Mouse (Mus musculus) intestine, postnatal 0 days (tissue): ENCODE results near the gene Uqcr11. TPM values are rescaled to one million over a fixed set of nuclear protein-coding genes. Genes with fewer than 3 reads are reported as not detected.

Experiments used
- ATAC-seq: fragments of 200-750 bp; cut with Nextera tagmentation; 2 replicates; pipeline ENCODE4 v1.8.0; 2017; ENCODE audit warnings: mild to moderate bottlenecking, moderate TSS enrichment, moderate library complexity
- H3K27ac ChIP-seq: fragments of 300-500 bp; sonication (generic); 2 replicates; pipeline ENCODE4 v1.5.1; 2014; ENCODE audit warnings: mild to moderate bottlenecking, low read depth, low read length, moderate library complexity
- H3K27me3 ChIP-seq: fragments of 300-500 bp; sonication (generic); replicated peaks from 2 replicates; pipeline ENCODE4 v1.6.1; 2014; ENCODE audit warnings: low read length, mixed read lengths; ENCODE audit not compliant: control insufficient read depth, insufficient read depth
- H3K36me3 ChIP-seq: fragments of 300-500 bp; sonication (generic); 2 replicates; pipeline ENCODE4 v1.6.1; 2014; ENCODE audit warnings: mild to moderate bottlenecking, moderate library complexity; ENCODE audit not compliant: control insufficient read depth, insufficient read depth
- H3K4me1 ChIP-seq: fragments of 300-500 bp; sonication (generic); replicated peaks from 2 replicates; pipeline ENCODE4 v1.6.1; 2014; ENCODE audit warnings: antibody characterized with exemption, low read length, mixed read lengths; ENCODE audit not compliant: control insufficient read depth, insufficient read depth
- H3K4me2 ChIP-seq: fragments of 300-500 bp; sonication (generic); replicated peaks from 2 replicates; pipeline ENCODE4 v1.6.1; 2014; ENCODE audit warnings: low read depth, mild to moderate bottlenecking, moderate library complexity
- H3K4me3 ChIP-seq: fragments of 300-500 bp; sonication (generic); 2 replicates; pipeline ENCODE4 v1.5.1; 2014; ENCODE audit warnings: low read depth, low read length
- H3K9ac ChIP-seq: fragments of 300-500 bp; sonication (generic); 2 replicates; pipeline ENCODE4 v1.6.1; 2014; ENCODE audit warnings: mild to moderate bottlenecking, low read depth, low read length
- H3K9me3 ChIP-seq: fragments of 300-500 bp; sonication (generic); 2 replicates; pipeline ENCODE4 v1.6.1; 2016; ENCODE audit warnings: mixed run types; ENCODE audit not compliant: control insufficient read depth
- CTCF ChIP-seq: sonication (generic); IDR thresholded peaks from 2 replicates; pipeline ENCODE4 v1.5.1; 2016; ENCODE audit warnings: low read depth, mild to moderate bottlenecking, control low read depth, antibody characterized with exemption, moderate library complexity
- WGBS: fragments of 180-500 bp; shearing (Covaris S2); extraction: QIAGEN DNeasy Blood & Tissue Kit; methylation state at CpG from one replicate; pipeline ENCODE4 v1.1.7; 2014; 5-methylcytosine and 5-hydroxymethylcytosine counted together
- polyA plus RNA-seq: library from polyadenylated mRNA; unstranded; fragments of >200 nt; fragmentation: Nextera tagmentation; extraction: Ambion mirVana; gene quantifications from 2 replicates; pipeline ENCODE4 v1.2.1, GENCODE M21; 2015

Gene Uqcr11
- polyA plus RNA-seq, 1 experiment from 2014 or later, result 1,082 TPM

DNA sequence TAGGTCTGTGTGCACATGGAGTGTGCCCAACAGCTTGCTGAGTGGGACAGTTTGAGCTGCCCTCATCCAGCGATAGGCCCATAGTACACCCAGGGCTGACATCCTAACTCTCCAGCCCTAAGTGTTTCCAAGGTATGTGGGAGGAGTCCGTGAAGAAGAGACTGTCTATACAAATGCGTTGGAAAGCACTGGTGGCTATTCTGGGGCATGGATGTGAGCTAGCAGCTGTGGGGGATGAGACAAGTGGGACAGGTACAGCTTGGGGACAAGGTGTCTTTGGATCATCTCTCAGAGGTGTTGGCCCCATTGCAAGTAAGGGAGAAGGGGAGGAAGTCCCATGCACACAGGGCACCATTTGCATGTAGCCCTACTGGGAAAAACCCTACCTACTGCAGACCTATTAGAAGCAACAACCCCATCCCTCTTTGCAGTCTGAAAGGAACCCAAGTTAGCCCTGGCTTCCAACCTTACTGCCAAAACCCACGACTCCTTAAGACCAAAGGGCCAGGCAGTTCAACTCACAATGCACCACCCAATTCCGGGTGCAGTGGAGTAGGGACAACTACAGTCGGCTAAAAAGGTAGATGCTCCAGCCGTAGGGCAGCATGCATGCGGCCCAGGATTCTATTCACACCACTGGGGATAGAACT lies 9.0 kb downstream of the Uqcr11 start:
- Histone ChIP-seq H3K27ac (no peak overlapping the region), H3K4me3 (peak overlapping the region; percentile 76; the same call in 1 of the 2 replicates), H3K9ac (no peak overlapping the region), H3K4me1 (peaks cover 6% of the 10 kb centered on the region), H3K4me2 (peak overlapping the region; percentile 82), H3K27me3 (no peaks in the 10 kb centered on the region), H3K36me3 (peaks cover 43% of the 10 kb centered on the region), H3K9me3 (no peaks in the 10 kb centered on the region)
- no peak for TF ChIP-seq CTCF
- no peak for ATAC-seq
- WGBS, result 29% methylated on average over 8 of the region's 8 CpGs

DNA sequence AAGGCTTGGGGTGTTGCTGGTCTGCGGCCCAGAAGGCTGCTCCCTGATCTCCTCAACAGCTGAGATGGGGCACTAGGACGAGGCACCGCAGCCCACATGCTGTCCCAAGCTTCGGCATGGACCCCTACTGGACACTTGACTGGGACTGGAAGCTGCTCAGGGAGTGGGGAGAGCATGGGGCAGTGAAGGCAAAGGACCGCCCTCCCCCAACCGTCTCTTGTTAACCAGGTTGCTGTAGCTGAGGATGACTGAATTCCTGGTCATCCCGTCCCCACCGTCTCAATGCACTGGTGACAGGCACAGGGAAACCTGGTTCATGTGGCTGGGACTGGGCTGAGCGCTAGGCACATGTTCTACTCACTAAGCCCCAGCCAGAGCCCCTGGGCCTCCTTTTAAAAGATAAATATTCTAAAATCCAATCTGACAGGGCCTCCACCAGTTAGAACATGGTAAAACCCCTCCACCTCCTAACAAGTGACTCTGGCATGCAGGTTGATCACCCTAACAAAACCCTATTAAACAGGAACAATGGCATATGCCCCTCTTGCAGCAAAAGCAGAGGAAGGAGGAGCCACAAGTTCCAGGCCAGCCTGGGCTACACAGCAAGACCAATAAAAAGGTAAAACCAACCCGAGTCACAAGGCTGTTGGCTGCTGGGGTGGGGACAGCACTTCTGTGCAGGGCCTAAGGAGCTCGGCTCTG lies 9.7 kb downstream of the Uqcr11 start:
- no peak for TF ChIP-seq CTCF
- no peak for ATAC-seq
- no peak overlapping the region for H3K4me3 ChIP-seq
- no peaks in the 10 kb centered on the region for H3K27me3 ChIP-seq
- H3K9ac ChIP-seq, result no peak overlapping the region
- H3K27ac ChIP-seq, result no peak overlapping the region
- peaks cover 6% of the 10 kb centered on the region for H3K4me1 ChIP-seq
- H3K4me2 ChIP-seq, result peak overlapping the region; percentile 82; the same call in 1 of the 2 replicates
- WGBS, result 76% methylated on average over 11 of the region's 11 CpGs
- peaks cover 44% of the 10 kb centered on the region for H3K36me3 ChIP-seq
- H3K9me3 ChIP-seq, result no peaks in the 10 kb centered on the region

GRCm38 (mm10) chr10:80395025-80395627 lies 11.5 kb downstream of the Uqcr11 start:
- ATAC-seq, result no peak

GRCm38 (mm10) chr10:80392687-80393086 lies 13.9 kb downstream of the Uqcr11 start:
- peak; percentile 35 for ATAC-seq

More at GRCm38 (mm10) chr10:80395025-80395627, 11.5 kb downstream of the Uqcr11 start:
- Histone ChIP-seq H3K9ac (no peak overlapping the region), H3K27me3 (no peaks in the 10 kb centered on the region), H3K4me2 (no peak overlapping the region), H3K27ac (no peak overlapping the region), H3K9me3 (no peaks in the 10 kb centered on the region), H3K4me1 (peaks cover 6% of the 10 kb centered on the region), H3K4me3 (no peak overlapping the region), H3K36me3 (peaks cover 34% of the 10 kb centered on the region)
- 95% methylated on average over 35 of the region's 35 CpGs for WGBS
- TF ChIP-seq CTCF, result no peak

GRCm38 (mm10) chr10:80390697-80391096 lies 15.9 kb downstream of the Uqcr11 start:
- H3K4me3 ChIP-seq, result no peak overlapping the region
- no peak overlapping the region for H3K4me2 ChIP-seq
- H3K27me3 ChIP-seq, result no peaks in the 10 kb centered on the region
- H3K9me3 ChIP-seq, result no peaks in the 10 kb centered on the region
- 0 out of 2 replicates have a peak, but pooled peaks cover 4% of the 10 kb centered on the region for H3K4me1 ChIP-seq
- peaks cover 34% of the 10 kb centered on the region for H3K36me3 ChIP-seq
- no peak for TF ChIP-seq CTCF
- 41% methylated on average over 9 of the region's 9 CpGs for WGBS
- H3K27ac ChIP-seq, result peak overlapping the region; percentile 66
- ATAC-seq, result no peak
- no peak overlapping the region for H3K9ac ChIP-seq

More at GRCm38 (mm10) chr10:80392687-80393086, 13.9 kb downstream of the Uqcr11 start:
- 0 out of 2 replicates have a peak overlapping the region, but pooled peaks have one; percentile 7 for H3K9ac ChIP-seq
- H3K4me1 ChIP-seq, result peaks cover 7% of the 10 kb centered on the region; the same call in 1 of the 2 replicates
- no peak overlapping the region for H3K4me2 ChIP-seq
- no peaks in the 10 kb centered on the region for H3K27me3 ChIP-seq
- H3K36me3 ChIP-seq, result peaks cover 34% of the 10 kb centered on the region
- H3K27ac ChIP-seq, result peak overlapping the region; percentile 75
- peak; percentile 68 for TF ChIP-seq CTCF
- no peak overlapping the region for H3K4me3 ChIP-seq
- H3K9me3 ChIP-seq, result no peaks in the 10 kb centered on the region
- 58% methylated on average over 5 of the region's 5 CpGs for WGBS

DNA sequence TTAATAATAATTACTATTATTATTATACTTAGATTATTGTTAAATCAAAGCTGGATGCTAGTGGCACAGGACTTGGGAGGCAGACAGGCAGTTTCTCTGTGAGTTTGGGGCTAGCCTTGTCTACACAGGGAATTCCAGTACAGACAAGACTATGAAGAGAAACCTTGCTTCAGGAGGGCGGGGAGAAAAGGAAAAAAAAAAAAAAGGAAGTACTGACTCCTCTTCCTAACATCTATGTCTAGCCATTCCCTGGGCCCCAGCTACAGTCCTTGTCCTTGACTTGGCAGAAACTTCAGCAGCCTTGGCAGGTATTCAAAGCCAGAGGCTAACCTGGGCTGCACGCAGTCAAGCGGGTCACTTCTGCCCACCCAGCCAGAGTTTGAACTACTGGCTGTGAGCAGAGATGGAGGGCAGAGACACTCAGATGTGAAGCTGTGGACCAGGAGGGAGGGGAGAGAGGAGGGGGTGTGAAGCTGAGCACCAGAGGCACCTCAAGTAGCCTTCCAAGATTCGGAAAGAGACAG lies 17.4 kb downstream of the Uqcr11 start:
- H3K9ac ChIP-seq, result no peak overlapping the region
- no peak for ATAC-seq
- 0 out of 2 replicates have a peak, but pooled peaks cover 4% of the 10 kb centered on the region for H3K4me1 ChIP-seq
- no peak overlapping the region for H3K4me2 ChIP-seq
- H3K4me3 ChIP-seq, result no peak overlapping the region
- no peaks in the 10 kb centered on the region for H3K9me3 ChIP-seq
- H3K27me3 ChIP-seq, result no peaks in the 10 kb centered on the region
- no peak for TF ChIP-seq CTCF
- 71% methylated on average over 4 of the region's 4 CpGs for WGBS
- H3K36me3 ChIP-seq, result peaks cover 22% of the 10 kb centered on the region
- no peak overlapping the region for H3K27ac ChIP-seq
